Mouse (Mus musculus): Measurements from ENCODE around the gene Fam89b. TPM values are rescaled to one million over a fixed set of nuclear protein-coding genes. Genes with fewer than 3 reads are reported as not detected.

Fam89b gene
- polyA plus RNA-seq, 1 experiment from 2014 or later: 144 TPM

DNA sequence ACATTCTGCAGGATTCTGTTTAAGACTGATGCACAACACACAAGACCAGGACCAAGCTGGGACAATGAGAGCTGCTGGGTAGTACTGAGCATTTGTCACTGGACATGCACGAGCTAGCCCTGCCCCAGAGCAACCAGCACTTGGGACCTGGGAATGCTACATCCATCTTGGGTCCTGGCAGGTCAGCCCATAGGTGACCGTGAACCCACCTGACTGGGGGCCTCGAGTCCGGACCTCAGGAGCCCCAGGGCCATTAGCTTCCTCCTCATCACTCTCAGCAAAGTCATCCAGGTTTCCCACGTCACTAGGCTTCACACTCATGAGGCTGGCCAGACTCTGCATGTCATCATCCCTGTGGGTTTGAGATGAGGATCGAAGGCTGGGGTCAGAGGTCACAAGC is 8.2 kb downstream of the Fam89b start:
- ATAC-seq (ENCODE audit: low FRiP score) (no peak), DNase-seq (ENCODE audit: low spot score) (no peak)
- H3K9me3 ChIP-seq (ENCODE audit: control insufficient read depth, low read length): no peaks in the 10 kb centered on the region
- no peak overlapping the region for H3K9ac ChIP-seq
- H3K27me3 ChIP-seq (ENCODE audit: control insufficient read depth, insufficient read depth, low read length): no peaks in the 10 kb centered on the region
- H3K27ac ChIP-seq: no peak overlapping the region
- WGBS: 93% methylated on average over 6 of the region's 6 CpGs
- H3K4me3 ChIP-seq (replicated peaks; ENCODE audit: low read length): no peak overlapping the region
- H3K36me3 ChIP-seq (replicated peaks; ENCODE audit: control insufficient read depth, insufficient read depth): peaks cover 83% of the 10 kb centered on the region
- peaks cover 23% of the 10 kb centered on the region for H3K4me1 ChIP-seq (replicated peaks; ENCODE audit: control insufficient read depth, insufficient read depth, low read length)
- no peak overlapping the region for H3K4me2 ChIP-seq (replicated peaks)

DNA sequence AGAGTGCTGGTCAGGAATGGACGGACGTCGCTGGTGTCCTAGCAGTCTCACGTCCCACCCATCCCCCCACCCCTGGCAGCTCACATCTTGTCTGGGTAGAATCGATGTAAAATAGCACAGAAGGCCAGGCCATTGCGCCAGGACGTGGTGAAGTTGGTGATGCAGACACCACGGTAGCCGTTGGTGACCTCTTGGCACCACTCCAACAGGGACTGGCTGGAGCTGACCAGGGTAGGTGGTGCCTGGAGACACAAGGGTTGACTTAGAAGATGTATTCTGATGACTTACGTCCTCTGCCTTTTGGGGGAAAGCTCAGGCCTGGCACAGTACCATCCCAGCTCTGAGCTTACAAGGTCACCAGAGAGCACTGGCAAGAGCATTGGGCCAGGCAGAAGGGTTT is 12.5 kb downstream of the Fam89b start:
- H3K36me3 ChIP-seq (replicated peaks; ENCODE audit: control insufficient read depth, insufficient read depth): peaks cover 78% of the 10 kb centered on the region
- no peaks in the 10 kb centered on the region for H3K27me3 ChIP-seq (ENCODE audit: control insufficient read depth, insufficient read depth, low read length)
- H3K4me2 ChIP-seq (replicated peaks): no peak overlapping the region
- no peak overlapping the region for H3K4me3 ChIP-seq (replicated peaks; ENCODE audit: low read length)
- ATAC-seq (ENCODE audit: low FRiP score) (no peak), DNase-seq (ENCODE audit: low spot score) (no peak)
- WGBS: 48% methylated on average over 10 of the region's 10 CpGs
- H3K9me3 ChIP-seq (ENCODE audit: control insufficient read depth, low read length): no peaks in the 10 kb centered on the region
- no peak overlapping the region for H3K9ac ChIP-seq
- peaks cover 14% of the 10 kb centered on the region for H3K4me1 ChIP-seq (replicated peaks; ENCODE audit: control insufficient read depth, insufficient read depth, low read length)
- H3K27ac ChIP-seq: no peak overlapping the region

DNA sequence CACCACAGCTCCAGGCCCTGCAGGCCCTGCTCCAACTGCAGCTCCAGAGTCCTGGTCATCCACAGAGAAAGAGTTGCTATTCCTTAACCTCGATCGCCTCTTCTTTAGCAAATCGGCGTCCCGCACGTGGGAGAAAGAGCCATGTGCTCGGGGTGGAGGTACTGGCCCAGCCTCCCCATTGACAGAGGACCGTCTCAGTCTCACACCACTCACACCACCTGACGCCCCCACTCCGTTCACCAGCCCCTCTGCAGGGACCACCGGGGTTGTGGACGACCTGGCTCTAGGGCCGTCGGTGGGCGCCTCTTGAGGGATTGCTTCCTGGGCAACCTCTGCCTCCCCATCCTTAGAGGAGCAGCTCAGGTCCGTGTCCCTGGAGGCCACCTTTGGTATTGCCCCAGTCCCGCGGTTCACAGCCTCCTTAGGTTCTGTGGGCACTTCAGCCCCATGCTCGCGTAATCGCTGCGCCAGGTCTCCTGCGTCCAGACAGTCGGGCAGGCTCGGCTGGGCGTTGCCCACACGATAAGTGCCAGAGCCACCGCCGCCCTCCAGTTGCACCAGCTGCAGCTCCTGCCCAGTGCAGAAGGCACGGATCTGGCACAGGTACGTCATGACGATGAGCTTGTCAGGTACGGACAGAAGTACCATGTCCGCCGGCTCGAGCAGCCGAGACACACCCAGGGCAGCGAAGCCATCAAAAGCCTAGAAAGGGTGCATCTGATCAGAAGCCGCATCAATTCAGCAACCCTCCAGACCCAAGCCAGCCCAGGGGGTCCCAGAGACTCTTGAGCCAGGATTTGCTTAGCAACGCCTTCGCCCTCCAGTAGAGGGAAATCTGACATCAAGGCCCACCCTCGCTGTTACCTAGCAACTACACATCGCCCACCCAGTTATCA is 13.4 kb downstream of the Fam89b start:
- no peaks in the 10 kb centered on the region for H3K27me3 ChIP-seq (ENCODE audit: control insufficient read depth, insufficient read depth, low read length)
- DNase-seq (ENCODE audit: low spot score): peak; percentile 67
- 19% methylated on average over 43 of the region's 43 CpGs for WGBS
- H3K4me3 ChIP-seq (replicated peaks; ENCODE audit: low read length): peak overlapping the region; percentile 11; the same call in 1 of the 2 replicates
- peak; percentile 60; the same call in 1 of the 2 replicates for ATAC-seq (ENCODE audit: low FRiP score)
- H3K4me1 ChIP-seq (replicated peaks; ENCODE audit: control insufficient read depth, insufficient read depth, low read length): peaks cover 14% of the 10 kb centered on the region
- H3K9me3 ChIP-seq (ENCODE audit: control insufficient read depth, low read length): no peaks in the 10 kb centered on the region
- peaks cover 77% of the 10 kb centered on the region for H3K36me3 ChIP-seq (replicated peaks; ENCODE audit: control insufficient read depth, insufficient read depth)
- H3K27ac ChIP-seq: no peak overlapping the region
- H3K4me2 ChIP-seq (replicated peaks): peak overlapping the region; percentile 42
- peak overlapping the region; percentile 35 for H3K9ac ChIP-seq

DNA sequence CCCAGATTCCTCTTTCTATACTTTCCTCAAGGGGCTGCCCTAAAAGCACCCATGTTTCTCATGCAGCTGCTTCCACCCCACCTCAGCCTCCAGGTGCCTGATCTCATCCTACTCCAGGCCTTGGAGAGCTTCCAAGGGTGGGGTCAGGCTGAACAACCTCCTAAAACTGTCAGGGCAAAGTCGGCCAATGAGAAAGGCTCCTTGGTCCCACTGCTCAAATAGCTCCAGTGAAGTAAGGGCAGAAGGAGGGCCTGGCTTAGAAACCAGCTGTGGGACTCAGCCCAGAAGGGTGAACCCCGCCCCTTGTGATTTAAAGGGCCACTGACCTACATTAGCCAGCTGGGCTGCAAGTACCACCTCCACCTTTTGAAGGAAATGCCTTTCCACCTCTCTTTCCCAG is 15.7 kb downstream of the Fam89b start:
- no peak overlapping the region for H3K4me3 ChIP-seq (replicated peaks; ENCODE audit: low read length)
- no peaks in the 10 kb centered on the region for H3K27me3 ChIP-seq (ENCODE audit: control insufficient read depth, insufficient read depth, low read length)
- ATAC-seq (ENCODE audit: low FRiP score) (no peak), DNase-seq (ENCODE audit: low spot score) (no peak)
- H3K27ac ChIP-seq: no peak overlapping the region
- H3K9ac ChIP-seq: no peak overlapping the region
- 20% methylated on average over 2 of the region's 2 CpGs for WGBS
- H3K9me3 ChIP-seq (ENCODE audit: control insufficient read depth, low read length): no peaks in the 10 kb centered on the region
- H3K4me2 ChIP-seq (replicated peaks): no peak overlapping the region
- H3K4me1 ChIP-seq (replicated peaks; ENCODE audit: control insufficient read depth, insufficient read depth, low read length): peaks cover 14% of the 10 kb centered on the region
- peaks cover 76% of the 10 kb centered on the region for H3K36me3 ChIP-seq (replicated peaks; ENCODE audit: control insufficient read depth, insufficient read depth)

DNA sequence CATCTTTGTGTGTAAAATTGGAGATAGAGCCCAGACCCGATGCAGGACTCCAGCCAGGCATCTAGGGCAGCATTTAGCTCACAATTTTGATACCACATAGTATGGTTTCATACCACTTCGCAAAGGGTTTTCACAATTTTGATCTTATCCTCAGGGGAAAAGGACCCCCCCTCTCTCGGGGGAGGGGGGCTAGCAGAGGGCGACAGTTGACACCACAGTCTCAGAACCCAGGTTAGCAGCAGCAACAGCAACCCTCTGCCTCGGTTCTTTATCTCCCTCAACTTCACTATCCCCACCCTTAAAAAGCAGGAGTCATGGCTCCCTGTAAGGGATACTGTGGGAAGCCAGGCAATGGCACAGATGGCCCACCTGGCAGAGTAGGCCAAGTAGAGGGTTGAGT is 16.2 kb downstream of the Fam89b start:
- no peak overlapping the region for H3K27ac ChIP-seq
- no peak overlapping the region for H3K4me2 ChIP-seq (replicated peaks)
- WGBS: 86% methylated on average over 5 of the region's 5 CpGs
- H3K9ac ChIP-seq: no peak overlapping the region
- no peaks in the 10 kb centered on the region for H3K9me3 ChIP-seq (ENCODE audit: control insufficient read depth, low read length)
- no peak overlapping the region for H3K4me3 ChIP-seq (replicated peaks; ENCODE audit: low read length)
- peaks cover 14% of the 10 kb centered on the region for H3K4me1 ChIP-seq (replicated peaks; ENCODE audit: control insufficient read depth, insufficient read depth, low read length)
- no peak for DNase-seq (ENCODE audit: low spot score)
- peaks cover 76% of the 10 kb centered on the region for H3K36me3 ChIP-seq (replicated peaks; ENCODE audit: control insufficient read depth, insufficient read depth)
- no peak for ATAC-seq (ENCODE audit: low FRiP score)
- no peaks in the 10 kb centered on the region for H3K27me3 ChIP-seq (ENCODE audit: control insufficient read depth, insufficient read depth, low read length)

DNA sequence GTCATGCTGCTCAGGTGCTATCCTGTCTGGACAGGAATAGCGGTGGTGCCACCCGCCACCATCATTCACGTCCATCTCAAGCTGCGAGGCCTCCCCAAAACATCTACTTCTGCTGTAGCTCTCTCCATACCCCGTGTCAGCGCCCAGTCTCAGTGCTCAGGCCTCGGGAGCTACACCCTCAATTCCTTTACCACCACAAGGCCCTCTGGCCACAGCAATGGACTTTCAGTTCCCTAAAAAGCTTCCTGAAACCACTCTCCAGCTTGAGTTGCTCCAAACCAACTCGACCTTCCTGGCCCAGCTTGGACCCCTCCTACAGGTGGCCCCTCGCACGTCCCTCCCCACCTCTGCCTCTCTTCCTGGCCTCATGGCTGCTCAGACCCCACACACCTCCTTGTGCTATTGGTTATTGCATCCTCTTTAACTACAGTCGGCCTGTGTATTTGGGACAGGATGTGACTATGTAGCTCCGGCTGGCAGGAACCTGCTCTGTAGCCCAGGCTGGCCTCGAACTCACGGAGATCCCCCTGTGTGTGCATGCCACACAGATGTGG is 17.5 kb downstream of the Fam89b start:
- DNase-seq (ENCODE audit: low spot score) (no peak), ATAC-seq (ENCODE audit: low FRiP score) (no peak)
- Histone ChIP-seq H3K9ac (no peak overlapping the region), H3K27ac (no peak overlapping the region), H3K4me3 (replicated peaks; ENCODE audit: low read length) (no peak overlapping the region), H3K4me1 (replicated peaks; ENCODE audit: control insufficient read depth, insufficient read depth, low read length) (peaks cover 11% of the 10 kb centered on the region), H3K9me3 (ENCODE audit: control insufficient read depth, low read length) (no peaks in the 10 kb centered on the region), H3K4me2 (replicated peaks) (no peak overlapping the region), H3K36me3 (replicated peaks; ENCODE audit: control insufficient read depth, insufficient read depth) (peaks cover 77% of the 10 kb centered on the region), H3K27me3 (ENCODE audit: control insufficient read depth, insufficient read depth, low read length) (no peaks in the 10 kb centered on the region)
- 96% methylated on average over 14 of the region's 14 CpGs for WGBS

DNA sequence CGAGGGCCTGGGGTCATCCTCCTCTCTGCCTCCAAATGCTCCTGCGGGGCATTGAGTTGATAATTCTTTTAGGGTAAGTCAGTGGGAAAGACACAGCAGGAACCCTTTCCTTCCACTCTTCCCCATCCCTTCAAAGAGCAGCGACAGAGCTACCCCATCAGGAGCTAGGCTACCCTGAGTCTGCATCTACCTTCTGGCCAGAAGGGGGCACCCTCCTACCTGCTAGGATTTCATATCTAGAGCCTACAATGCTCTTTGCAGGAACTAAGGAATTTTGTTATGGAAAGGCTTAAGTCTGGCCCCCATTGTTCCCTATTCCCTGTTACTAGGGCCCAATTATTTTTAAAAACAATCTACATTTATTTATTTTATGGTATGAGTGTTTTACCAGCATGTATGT is 18.2 kb downstream of the Fam89b start:
- Histone ChIP-seq H3K4me3 (replicated peaks; ENCODE audit: low read length) (no peak overlapping the region), H3K9ac (no peak overlapping the region), H3K4me1 (replicated peaks; ENCODE audit: control insufficient read depth, insufficient read depth, low read length) (peaks cover 4% of the 10 kb centered on the region; the same call in 1 of the 2 replicates), H3K36me3 (replicated peaks; ENCODE audit: control insufficient read depth, insufficient read depth) (peaks cover 85% of the 10 kb centered on the region), H3K27ac (no peak overlapping the region), H3K9me3 (ENCODE audit: control insufficient read depth, low read length) (no peaks in the 10 kb centered on the region), H3K27me3 (ENCODE audit: control insufficient read depth, insufficient read depth, low read length) (no peaks in the 10 kb centered on the region), H3K4me2 (replicated peaks) (no peak overlapping the region)
- DNase-seq (ENCODE audit: low spot score) (no peak), ATAC-seq (ENCODE audit: low FRiP score) (no peak)
- 8% methylated on average over 3 of the region's 3 CpGs for WGBS

DNA sequence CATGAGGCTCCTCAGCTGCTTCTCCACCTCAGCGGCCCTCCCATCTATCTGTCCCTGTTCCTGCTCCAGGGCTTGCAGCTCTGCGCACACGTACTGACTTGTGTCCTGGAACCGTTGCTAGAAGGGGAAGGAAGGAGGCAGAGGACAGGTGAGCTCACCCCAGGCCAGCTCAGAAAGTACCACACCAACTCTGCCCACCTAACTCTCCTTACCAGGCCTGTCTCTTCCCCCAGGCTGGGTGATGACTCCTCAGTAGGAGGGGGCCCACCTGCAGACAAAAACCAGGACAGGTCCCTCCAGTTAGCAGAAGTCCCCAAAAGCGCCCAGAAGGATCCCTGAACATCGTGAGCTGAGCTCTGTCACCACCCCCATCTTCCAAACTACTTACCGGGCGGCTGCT is 18.9 kb downstream of the Fam89b start:
- Histone ChIP-seq H3K27ac (no peak overlapping the region), H3K9ac (no peak overlapping the region), H3K4me2 (replicated peaks) (no peak overlapping the region), H3K27me3 (ENCODE audit: control insufficient read depth, insufficient read depth, low read length) (no peaks in the 10 kb centered on the region), H3K4me1 (replicated peaks; ENCODE audit: control insufficient read depth, insufficient read depth, low read length) (no peaks in the 10 kb centered on the region), H3K36me3 (replicated peaks; ENCODE audit: control insufficient read depth, insufficient read depth) (peaks cover 88% of the 10 kb centered on the region), H3K9me3 (ENCODE audit: control insufficient read depth, low read length) (no peaks in the 10 kb centered on the region), H3K4me3 (replicated peaks; ENCODE audit: low read length) (no peak overlapping the region)
- ATAC-seq (ENCODE audit: low FRiP score): no peak
- 74% methylated on average over 8 of the region's 8 CpGs for WGBS
- no peak for DNase-seq (ENCODE audit: low spot score)

DNA sequence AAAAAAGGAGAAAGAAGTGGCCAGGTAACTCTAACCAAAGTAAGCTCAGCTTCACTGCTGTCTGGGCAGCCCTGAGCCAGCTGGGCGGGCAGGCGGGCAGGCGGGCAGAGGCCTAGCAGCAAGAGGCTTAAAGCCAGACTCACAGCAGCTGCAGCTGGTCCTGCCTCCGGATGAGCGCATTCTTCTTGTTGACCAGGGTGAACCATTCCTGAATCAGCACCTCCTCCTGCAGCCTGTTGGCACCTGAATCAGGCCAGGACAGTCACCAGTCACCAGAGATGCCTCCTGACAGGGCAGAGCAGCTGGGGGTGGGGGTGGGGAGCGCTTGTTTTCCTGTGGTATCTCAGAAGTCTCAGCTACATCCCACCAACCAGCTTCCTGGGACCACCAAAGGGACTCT is 19.4 kb downstream of the Fam89b start:
- WGBS: 82% methylated on average over 6 of the region's 6 CpGs
- Histone ChIP-seq H3K4me1 (replicated peaks; ENCODE audit: control insufficient read depth, insufficient read depth, low read length) (no peaks in the 10 kb centered on the region), H3K27me3 (ENCODE audit: control insufficient read depth, insufficient read depth, low read length) (no peaks in the 10 kb centered on the region), H3K36me3 (replicated peaks; ENCODE audit: control insufficient read depth, insufficient read depth) (peaks cover 85% of the 10 kb centered on the region), H3K9ac (no peak overlapping the region), H3K27ac (no peak overlapping the region), H3K4me2 (replicated peaks) (no peak overlapping the region), H3K4me3 (replicated peaks; ENCODE audit: low read length) (no peak overlapping the region), H3K9me3 (ENCODE audit: control insufficient read depth, low read length) (no peaks in the 10 kb centered on the region)
- DNase-seq (ENCODE audit: low spot score): no peak
- ATAC-seq (ENCODE audit: low FRiP score): no peak
